Mouse (Mus musculus) left cerebral cortex, postnatal 10 days (tissue): Measurements from ENCODE around the gene Hs6st1. TPM values are rescaled to one million over a fixed set of nuclear protein-coding genes. Genes with fewer than 3 reads are reported as not detected.

ENCODE experiments used
- DNase-seq, 2 experiments: peaks; one replicate each; pipeline ENCODE4 v3.0.0; 2021 to 2022; ENCODE audit warnings: low spot score in 2 of 2, mixed read lengths in 1 of 2; ENCODE audit errors: extremely low spot score in 1 of 2
- intact Hi-C: fragments of 180-260 bp; cut with DNase I; formaldehyde crosslinking; loops from one replicate; pipeline ENCODE4 v1.15.1; 2025
- total RNA-seq, 2 experiments: library from RNA; stranded (reverse); gene quantifications; 2 replicates each; pipeline ENCODE4 v1.2.3; 2021

Gene Hs6st1
- total RNA-seq, 2 experiments from 2014 or later = 87.9 to 89.2 TPM

DNA sequence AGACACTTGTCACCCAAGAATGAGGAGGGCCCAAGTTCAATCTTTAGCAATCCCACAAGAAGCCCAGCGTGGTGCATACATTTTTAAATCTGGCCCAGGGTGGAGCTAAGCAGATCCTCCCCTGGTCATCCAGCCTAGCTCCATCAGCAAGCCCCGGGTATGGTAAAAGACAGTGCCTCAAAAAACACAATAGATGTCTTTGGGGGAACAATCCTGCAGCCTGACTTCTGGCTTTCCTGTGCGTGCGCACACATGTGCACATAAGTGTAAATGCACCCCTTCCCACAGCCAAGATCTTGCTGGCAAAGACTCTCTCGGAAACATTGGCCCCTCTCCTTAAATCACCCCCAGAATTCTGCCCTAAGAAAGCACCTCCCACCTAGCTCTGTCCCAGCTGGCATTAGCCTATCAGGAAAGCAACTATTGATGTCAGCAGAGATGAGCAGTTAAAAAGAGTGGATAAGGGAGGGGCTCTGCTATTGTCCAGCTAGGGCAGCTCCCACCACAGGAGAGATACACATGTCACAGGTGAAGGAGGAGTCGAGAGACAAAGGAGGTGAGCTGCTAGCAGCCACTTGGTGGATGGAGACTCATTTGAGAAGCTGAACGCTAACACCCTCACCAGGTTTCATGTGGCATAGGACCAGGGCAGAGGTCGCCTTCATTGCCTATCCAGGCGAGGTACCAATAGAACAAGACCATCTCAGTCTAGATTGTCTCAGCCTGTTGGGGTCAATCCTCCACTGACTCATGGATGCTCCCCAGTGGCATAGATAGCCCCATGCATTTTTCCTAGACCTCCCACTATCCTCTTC, 5.2 kb upstream of the Hs6st1 start:
- intact Hi-C loops = loop anchor here (10.0 kb wide), 3 partner anchors 188 to 1088 kb away; no protein-coding TSS in a partner anchor

DNA sequence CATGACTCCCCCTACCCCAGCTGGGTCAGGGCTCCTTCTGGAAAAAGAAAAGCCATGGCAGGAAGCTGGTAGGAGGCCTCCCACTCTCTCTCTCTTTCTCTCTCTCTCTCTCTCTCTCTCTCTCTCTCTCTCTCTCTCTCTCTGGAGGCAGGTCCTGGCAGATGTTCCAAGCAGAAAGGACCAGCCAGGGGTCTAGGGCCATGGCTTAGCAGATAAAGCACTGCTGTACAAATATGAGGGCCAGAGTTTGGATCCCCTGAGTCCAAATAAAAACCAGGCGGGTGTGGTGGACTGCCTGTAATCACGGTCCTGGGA, 4.6 kb upstream of the Hs6st1 start:
- intact Hi-C loops = loop anchor here (10.0 kb wide), 3 partner anchors 189 to 1089 kb away; no protein-coding TSS in a partner anchor
- no peak for DNase-seq

More for the DNA sequence above, 5.2 kb upstream of the Hs6st1 start:
- no peak for DNase-seq

DNA sequence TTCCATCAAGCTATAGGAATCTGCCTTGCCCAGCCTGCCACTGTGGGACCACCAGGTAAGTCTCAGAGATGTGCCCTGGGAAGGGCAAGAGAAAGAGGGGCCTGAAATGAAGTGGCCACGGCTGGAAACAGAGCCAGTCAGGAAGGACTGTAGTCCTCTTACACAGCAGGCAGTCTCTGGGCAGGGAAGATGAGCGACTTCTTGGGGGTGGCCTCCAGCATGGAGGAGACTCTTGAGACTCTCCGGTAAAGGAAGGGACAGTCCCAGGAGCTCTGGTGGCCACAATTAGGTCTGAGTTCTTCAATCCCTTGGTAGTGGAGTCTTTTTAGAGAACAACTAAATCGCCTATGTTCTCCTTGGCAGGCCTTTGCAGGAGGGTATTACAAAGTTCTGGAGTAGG, 4.0 kb upstream of the Hs6st1 start:
- intact Hi-C loops = loop anchor here (10.0 kb wide), 3 partner anchors 189 to 1089 kb away; no protein-coding TSS in a partner anchor
- DNase-seq = no peak

DNA sequence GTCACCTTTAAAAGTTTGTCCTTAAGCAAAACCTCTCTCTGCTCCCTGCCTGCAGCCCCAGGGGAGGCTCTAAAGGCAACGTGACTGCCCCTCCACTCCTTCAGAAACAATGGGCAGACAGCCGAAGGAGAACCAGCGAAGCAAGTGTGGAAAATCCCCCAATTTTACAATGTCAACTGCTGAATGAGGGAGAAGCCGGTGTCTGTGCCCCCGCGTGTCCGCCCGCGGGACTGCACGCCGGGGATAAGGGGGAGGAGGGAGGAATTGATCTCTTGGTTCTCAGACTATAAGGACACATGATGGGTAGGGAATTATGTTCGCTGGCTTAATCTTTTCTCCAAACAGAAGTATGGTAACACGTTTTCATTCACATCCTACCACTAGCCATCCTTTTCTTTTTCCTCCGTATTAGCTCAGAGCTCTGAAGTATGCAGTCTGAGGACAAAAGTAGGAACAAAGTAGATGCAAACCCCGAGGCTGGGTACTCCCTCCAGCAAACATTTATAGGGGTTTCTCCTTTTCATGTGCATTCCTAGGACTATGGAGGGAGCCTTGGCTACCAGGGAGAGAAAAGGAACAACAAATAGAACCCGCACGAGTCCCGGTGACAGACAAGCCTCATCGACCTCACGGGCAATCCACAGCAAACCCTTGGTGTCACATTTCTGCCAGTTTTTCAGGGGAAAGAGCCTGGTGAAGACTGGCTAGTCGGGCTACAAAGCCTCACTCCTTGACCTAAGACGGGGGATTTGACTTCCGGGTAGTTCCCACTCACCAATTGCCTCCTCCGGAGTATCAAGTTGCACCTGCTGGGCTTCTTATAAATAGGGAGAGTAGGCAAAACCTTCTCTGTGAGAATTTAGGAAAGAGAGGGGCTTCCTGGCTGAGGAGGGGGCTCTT, 3.1 kb upstream of the Hs6st1 start:
- peak; percentile 88 to 93 for DNase-seq
- intact Hi-C loops = loop anchor here (5.0 to 10.0 kb wide), 5 partner anchors 67 to 1173 kb away; no protein-coding TSS in a partner anchor

DNA sequence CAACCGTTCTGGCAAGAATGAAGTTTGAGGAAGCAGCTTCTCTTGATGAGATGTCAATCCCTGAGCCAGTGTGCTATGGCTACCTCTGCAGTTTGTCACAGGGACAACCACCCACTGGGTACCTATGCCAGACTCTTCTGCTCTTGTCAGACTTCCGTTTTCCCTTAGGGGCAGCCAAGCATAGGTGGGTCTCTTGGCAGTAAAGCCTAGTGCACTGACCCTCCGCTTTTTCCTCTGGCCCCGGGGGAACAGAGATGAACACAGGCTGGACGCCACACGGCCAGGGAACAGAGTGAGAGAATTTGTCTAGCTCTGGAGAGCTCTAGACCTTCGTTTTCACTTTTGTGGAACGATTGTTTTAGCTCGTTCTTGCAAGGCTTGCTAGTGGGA, 2.4 kb upstream of the Hs6st1 start:
- intact Hi-C loops = loop anchor here (5.0 to 10.0 kb wide), 5 partner anchors 67 to 1173 kb away; no protein-coding TSS in a partner anchor

DNA sequence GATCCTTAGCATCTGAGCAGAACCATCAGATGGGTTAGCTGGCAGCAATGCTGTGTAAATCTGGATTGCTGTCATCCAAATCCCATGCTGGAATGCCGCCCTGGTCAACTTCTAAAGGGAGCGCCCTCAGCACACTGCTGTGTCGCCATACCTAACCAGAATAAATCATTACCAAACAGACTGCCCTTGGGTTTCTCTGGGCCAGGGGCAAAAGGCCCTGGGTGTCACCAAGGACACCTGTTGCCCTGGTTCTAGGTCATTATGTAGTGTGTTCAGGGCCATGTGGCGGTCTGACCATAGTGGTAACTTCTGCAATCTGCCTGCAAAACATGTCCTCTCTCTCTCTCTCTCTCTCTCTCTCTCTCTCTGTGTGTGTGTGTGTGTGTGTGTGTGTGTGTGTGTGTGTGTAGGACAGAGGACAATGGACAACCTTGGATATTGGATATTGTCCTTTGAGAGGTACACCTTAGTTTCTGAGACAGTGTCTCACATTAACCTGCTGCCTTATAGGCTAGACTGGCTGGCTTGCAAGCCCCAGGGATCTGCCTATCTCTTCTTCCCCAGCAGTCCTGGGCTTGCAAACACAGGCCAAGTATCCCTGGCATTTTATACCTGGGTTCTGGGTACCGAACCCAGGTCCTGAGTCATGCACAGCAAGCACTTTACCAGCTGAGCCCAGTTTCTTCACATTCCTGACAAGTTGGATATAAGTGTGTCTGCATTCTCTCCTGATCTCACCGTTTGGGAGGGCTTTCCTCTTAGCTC, 1.8 kb upstream of the Hs6st1 start:
- intact Hi-C loops = loop anchor here (5.0 to 10.0 kb wide), 5 partner anchors 66 to 1174 kb away; no protein-coding TSS in a partner anchor
- peak in 1 of 2 experiments; percentile 20 for DNase-seq

More for the DNA sequence above, 2.4 kb upstream of the Hs6st1 start:
- peak in 1 of 2 experiments; percentile 15 for DNase-seq

DNA sequence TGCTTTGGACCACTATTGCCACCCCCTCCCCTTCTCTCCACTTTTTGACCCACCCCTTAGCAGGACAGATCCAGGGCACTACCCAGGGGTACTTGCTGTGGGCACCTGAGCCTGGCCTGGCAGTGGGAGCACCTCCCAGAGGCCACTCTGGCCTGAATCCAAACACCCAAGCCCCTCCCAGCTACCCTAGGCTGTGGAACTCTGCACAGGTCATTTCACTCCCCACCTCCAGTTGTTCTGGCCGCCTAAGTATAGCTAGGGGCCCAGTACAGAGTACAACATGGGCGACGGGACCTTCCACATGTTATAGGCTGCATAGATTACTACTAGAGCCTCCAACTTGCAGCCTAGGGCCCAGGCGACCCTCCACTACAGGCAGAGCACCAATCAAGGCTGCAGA, 999 bp upstream of the Hs6st1 start:
- intact Hi-C loops = loop anchor here (5.0 to 10.0 kb wide), 5 partner anchors 65 to 1175 kb away; no protein-coding TSS in a partner anchor
- DNase-seq = peak in 1 of 2 experiments; percentile 39

DNA sequence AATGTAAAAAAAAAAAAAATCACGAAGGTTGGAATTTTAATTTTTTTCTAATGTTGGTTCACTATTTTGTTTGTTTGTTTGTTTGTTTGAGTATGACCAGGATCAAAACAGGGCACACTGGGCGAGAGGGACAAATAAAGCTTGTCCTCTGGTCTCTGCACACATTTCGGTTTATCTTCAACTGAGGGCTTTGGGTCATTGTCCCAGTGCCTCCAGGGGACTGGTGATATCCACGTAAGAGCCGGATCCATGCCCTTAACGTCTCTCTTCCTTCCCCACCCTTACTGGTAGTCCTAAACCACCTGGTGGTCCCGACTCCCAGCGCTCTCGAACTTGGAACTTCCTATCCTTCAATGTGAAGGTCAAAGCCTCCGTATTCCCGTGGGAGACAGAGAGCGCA, 589 bp upstream of the Hs6st1 start:
- intact Hi-C loops = loop anchor here (5.0 to 10.0 kb wide), 5 partner anchors 65 to 1175 kb away; no protein-coding TSS in a partner anchor
- DNase-seq = no peak

DNA sequence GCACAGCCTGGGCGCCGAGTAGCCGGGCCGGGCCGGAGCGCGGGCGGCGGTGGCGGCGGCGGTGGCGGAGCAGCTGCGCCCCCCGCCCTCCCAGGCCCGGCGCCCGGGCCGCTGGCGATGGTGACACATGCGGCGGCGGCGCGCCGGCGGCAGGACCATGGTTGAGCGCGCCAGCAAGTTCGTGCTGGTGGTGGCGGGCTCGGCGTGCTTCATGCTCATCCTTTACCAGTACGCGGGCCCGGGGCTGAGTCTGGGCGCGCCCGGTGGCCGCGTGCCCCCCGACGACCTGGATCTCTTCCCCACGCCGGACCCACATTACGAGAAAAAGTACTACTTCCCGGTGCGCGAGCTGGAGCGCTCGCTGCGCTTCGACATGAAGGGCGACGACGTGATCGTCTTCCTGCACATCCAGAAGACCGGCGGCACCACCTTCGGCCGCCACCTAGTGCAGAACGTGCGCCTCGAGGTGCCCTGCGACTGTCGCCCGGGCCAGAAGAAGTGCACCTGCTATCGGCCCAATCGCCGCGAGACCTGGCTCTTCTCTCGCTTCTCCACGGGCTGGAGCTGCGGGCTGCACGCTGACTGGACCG, 426 bp downstream of the Hs6st1 start:
- intact Hi-C loops = loop anchor here (5.0 to 10.0 kb wide), 5 partner anchors 64 to 1176 kb away; no protein-coding TSS in a partner anchor
- DNase-seq = peak in 1 of 2 experiments; percentile 78

DNA sequence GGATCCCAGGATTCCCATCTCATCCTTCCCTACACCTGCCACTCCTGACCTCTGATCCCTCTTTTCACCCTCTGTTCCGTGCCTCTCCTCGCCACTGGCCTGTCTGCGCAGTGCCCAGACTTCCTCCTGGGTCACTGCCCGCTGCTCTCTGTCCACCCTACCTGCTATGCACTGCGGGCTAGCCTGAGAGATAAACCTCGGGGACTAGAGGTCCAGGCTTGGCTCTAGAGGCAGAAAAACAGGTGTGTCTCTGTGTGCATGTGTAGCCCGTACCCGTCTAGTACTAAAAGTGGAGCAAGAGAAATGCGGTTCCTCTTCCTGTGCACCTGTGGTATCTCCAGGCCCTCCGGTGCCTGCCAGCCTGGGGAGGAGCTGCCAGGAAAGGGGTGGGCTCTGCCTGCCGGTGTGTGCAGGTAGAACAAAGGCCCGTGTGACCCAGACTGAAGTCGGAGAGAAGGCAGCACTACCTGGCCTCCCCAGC, 1.1 kb downstream of the Hs6st1 start:
- peak in 1 of 2 experiments; percentile 27 for DNase-seq
- intact Hi-C loops = loop anchor here (5.0 to 10.0 kb wide), 5 partner anchors 63 to 1177 kb away; no protein-coding TSS in a partner anchor

DNA sequence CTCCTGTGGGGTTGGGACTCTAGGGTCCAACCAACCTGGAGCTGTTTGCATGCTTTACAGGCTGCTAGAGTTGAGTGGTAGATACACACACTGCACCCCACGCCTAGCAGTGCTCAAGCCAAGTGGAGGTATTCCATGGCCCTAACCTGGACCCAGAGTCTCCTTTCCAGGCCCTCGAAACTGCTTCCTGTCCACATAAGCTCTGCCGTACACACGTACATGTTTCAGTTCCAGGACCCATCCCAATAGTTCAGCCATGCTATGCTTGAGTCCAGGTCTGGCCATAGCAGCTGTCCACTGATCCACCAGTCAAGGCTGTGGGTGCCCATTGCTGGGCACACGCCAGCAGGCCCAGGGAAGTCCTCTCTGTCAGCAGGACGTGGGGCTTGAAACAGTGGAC, 2.0 kb downstream of the Hs6st1 start:
- intact Hi-C loops = no loop called here
- DNase-seq = peak in 1 of 2 experiments; percentile 12

DNA sequence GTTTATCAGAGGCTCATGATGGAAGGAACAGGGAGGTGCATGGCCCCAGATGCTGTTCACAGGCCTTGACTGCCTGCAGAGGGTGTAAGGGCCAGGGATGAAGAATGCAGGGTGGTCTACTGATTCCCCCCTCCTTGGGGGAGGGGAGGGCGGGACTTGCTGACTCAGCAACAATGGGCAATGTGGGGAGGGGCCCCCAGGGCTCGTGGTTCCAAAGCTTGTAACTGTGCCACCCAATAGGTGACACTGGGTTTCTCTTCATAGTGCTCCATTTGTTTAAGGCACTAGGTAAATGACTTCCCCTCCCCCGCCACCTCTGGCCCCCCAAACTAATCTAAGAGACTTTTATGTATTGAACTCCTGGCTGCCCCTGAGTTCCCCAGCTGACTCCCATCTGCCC, 2.5 kb downstream of the Hs6st1 start:
- DNase-seq = peak in 1 of 2 experiments; percentile 30
- intact Hi-C loops = no loop called here

DNA sequence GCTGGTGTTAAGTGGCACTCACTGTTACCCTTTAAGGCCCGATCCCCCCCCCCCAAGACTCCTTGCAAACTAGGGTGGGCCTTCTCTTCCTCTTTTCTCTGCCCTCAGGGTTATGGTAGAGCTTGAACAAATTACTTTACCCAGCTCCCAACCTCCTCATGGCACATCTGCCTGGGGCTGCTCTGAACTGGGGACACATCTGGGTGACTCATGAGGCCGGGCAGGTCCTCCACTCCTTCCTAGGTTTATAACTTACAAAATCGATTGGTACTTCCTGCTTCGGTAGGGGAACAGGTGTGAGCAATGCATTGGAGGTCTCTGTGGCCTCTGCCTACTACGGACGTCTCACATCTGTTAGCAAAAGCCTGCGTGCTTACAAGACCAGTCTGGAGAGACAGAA, 3.0 kb downstream of the Hs6st1 start:
- no peak for DNase-seq
- intact Hi-C loops = no loop called here

DNA sequence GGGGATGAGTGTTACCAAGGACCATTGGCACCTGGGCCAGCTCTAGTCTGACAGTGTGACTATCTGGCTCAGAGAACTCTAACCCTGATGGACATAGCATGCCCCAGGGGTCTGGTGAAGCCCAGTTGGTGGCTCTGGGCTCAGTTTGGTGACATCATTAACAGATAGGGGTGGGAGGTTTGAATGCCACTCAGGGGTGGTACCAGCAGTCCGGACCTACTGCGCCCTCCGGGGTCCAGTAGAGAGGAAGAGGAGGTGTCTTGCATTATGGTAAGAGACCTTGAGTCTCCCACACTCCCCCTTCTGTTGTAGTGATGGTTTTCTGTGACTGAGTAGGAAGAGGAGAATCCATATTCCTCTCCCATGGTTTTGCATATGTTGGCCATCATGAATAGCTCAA, 3.4 kb downstream of the Hs6st1 start:
- intact Hi-C loops = no loop called here
- no peak for DNase-seq

DNA sequence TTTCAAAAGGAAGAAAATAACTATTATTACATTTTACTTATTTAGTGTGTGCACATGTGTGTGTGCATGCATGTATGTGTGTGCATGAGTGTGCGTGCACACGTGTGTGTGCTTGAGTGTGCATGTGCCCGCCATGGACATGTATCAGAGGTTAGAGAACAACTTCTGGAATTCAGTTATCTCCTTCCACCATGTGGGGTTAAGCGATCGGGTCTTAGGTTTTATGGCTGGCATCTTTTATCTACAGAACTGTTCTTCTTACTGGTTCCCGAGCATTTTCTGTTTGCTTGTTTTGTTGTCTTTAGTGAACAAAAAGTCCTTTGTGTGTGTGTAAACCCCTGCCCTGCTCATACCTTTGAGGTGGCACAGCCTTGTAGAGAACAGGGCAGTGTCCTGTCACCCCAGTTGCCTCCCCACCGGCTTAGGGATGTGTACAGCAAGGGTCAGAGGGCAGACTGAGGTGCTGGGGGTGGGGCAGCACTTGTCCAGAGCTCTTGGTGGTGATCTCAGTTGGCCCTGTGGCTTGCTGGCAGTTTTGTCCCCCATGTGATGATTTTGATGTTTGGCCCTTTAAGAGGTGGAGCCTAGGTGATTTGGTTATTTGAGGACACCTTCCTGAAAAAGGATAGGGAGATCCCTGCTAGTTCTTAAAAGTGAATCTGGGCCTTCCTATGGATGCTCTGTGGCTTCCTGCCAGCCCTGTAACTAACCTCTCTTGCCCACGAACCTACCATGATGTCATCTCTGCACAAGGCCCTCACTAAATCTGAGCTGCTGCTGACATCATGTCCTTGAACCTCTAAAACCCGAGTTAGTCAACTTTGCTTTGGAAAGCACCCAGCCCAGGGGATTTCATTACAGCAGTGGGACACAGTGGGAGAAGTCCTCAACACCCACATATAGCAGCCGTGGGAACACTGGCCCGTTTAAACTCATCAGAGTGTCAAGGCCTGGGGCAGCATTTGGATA, 4.7 kb downstream of the Hs6st1 start:
- no peak for DNase-seq
- intact Hi-C loops = no loop called here

DNA sequence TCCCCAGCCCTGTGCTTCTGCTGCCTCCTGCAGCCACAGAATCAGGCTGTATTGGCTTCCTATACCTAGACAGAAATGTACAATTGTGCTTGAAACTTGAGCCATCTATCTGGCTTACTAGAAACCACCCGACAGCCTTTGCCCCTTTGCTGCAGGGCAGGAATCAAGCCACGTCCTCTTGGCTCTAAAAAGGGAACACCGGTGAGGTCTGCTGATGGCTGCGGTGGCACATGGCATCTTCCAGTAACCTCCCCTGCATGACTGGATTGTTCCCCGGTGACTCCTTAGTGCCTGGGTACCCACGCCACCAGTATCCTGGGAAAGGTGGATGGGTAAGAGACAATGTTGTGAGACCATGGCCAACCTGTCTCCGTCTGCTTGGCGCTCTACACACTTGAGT, 5.4 kb downstream of the Hs6st1 start:
- no peak for DNase-seq
- intact Hi-C loops = no loop called here

DNA sequence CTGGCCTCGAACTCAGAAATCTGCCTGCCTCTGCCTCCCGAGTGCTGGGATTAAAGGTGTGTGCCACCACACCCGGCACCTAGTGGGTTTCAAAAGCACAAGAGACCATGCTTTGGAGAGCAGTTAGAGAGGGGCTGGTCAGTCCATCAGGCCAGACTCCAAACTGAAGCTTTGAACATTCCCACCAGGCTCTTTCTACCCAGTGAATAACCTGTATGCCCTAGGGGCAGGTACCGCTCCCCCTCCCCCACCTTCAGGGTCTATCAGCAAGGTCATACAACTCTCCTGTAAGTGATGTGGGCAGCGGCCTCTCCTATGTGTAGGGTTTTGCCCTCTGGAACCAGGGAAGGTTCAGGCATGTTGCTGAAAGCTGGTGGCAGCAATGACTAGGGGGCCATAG, 6.0 kb downstream of the Hs6st1 start:
- intact Hi-C loops = no loop called here
- DNase-seq = peak in 1 of 2 experiments; percentile 29
